Mouse (Mus musculus): ENCODE results near the gene Ptpn7. TPM values are rescaled to one million over a fixed set of nuclear protein-coding genes. Genes with fewer than 3 reads are reported as not detected.
A peak's percentile ranks its signal among the peaks of the same experiment; 100 is the strongest.

Gene Ptpn7
- polyA plus RNA-seq, 1 experiment from 2014 or later: 0.11 TPM

DNA sequence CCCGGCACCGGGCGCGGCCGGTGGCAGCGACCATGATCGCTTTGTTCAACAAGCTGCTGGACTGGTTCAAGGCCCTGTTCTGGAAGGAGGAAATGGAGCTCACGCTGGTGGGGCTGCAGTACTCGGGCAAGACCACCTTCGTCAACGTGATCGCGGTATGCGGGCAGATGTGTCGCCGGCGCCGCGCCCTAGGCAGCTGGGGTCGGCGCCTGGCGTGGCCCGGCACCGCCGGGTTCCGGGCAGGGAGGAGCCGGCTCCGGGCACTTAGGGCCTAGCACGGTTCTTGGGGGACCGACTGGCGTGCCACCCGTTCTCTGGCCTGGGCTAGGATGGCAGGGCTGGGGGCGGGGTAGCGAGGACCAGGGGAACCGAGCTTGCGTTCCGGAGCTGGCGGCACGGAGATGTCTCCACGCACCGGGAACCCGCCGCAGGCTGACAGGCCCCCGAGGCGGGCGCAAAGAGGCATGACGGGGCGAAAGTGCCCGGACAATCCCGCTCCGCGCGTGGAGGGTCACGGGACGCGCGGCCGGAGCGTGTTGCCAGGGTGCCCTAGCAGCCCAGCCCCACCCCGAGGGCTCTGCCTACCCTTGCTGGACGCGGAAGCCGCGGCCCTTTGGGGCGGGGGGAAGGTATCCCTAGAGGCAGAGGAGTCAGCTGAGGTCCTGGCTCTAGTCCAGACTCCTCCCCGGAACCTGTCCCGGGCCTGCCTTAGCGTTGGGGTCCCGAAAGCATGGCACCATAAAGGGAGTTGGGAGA is 14.6 kb downstream of the Ptpn7 start:
- peaks cover 35% of the 10 kb centered on the region for H3K4me1 ChIP-seq (replicated peaks; ENCODE audit: control insufficient read depth, insufficient read depth, low read length)
- peak; percentile 67 for ATAC-seq (ENCODE audit: low FRiP score)
- peak overlapping the region; percentile 98 for H3K27ac ChIP-seq
- H3K9me3 ChIP-seq (ENCODE audit: control insufficient read depth, low read length): no peaks in the 10 kb centered on the region
- H3K4me2 ChIP-seq (replicated peaks): peak overlapping the region; percentile 73
- H3K27me3 ChIP-seq (ENCODE audit: control insufficient read depth, insufficient read depth, low read length): no peaks in the 10 kb centered on the region
- H3K36me3 ChIP-seq (replicated peaks; ENCODE audit: control insufficient read depth, insufficient read depth): peaks cover 14% of the 10 kb centered on the region
- H3K9ac ChIP-seq: peak overlapping the region; percentile 99
- peak; percentile 75 for DNase-seq (ENCODE audit: low spot score)
- H3K4me3 ChIP-seq (replicated peaks; ENCODE audit: low read length): peak overlapping the region; percentile 93
- under 1% methylated on average over 66 of the region's 69 CpGs for WGBS

DNA sequence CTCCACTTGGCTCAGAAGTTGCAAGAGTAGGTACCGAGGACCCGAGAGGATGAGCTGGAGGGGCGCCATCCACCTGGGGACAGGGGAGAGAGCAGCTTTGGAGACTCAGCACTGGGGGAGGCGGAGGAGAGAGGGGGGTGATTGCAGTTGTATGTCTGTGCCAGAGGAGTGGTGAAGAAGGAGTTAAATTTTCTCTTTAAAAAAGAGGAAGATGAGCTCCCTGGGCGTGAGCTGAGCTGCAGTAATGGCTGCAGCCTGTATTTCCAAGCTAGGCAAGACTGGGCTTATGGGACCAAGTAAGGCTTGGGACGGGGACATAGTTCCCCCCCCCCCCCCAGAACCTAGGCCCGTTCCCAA is 15.2 kb downstream of the Ptpn7 start:
- DNase-seq (ENCODE audit: low spot score): no peak
- Histone ChIP-seq H3K9me3 (ENCODE audit: control insufficient read depth, low read length) (no peaks in the 10 kb centered on the region), H3K27ac (peak overlapping the region; percentile 98), H3K4me3 (replicated peaks; ENCODE audit: low read length) (peak overlapping the region; percentile 93), H3K4me2 (replicated peaks) (peak overlapping the region; percentile 73), H3K9ac (peak overlapping the region; percentile 99), H3K36me3 (replicated peaks; ENCODE audit: control insufficient read depth, insufficient read depth) (peaks cover 19% of the 10 kb centered on the region), H3K27me3 (ENCODE audit: control insufficient read depth, insufficient read depth, low read length) (no peaks in the 10 kb centered on the region), H3K4me1 (replicated peaks; ENCODE audit: control insufficient read depth, insufficient read depth, low read length) (peaks cover 35% of the 10 kb centered on the region)
- 3% methylated on average over 7 of the region's 7 CpGs for WGBS
- peak; percentile 24 for ATAC-seq (ENCODE audit: low FRiP score)

DNA sequence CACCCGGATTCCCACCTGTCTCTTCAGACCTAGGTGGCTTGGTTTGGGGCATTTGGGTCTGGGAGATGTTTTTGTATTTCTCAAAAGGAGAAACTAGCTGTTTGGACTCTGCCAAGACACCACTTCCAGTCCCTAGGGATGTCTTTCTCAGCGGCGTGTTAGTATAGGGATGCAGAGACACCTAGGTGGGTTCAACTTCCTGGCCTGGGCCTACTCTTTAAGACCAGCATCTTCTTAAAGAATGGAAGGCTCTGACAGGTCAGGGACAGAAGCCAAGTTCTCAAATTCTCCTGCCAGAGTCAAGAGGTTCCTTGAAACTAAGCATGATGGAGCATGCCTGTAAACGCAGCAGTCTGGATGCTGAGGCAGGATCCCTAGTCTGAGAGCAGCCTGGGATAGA is 16.0 kb downstream of the Ptpn7 start:
- no peak for DNase-seq (ENCODE audit: low spot score)

DNA sequence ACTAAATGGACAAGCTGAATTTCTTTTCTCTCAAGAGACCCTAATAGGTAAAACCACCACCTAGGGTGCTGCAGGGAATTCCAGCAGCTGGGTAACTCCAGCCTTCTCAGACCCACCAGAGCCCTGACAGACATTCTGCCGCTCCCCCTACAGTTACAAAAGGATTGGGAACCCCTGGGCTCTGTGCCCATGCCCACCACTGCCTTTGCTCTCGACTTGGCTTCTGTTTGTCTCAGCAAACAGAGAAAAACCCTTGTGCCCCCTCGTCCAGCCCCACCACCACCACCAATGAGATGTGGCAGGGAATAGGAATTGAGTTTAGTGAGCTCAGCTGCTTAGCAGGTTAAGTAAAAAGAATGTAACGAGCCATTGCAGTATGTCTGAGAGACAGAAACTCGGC is 16.5 kb downstream of the Ptpn7 start:
- Histone ChIP-seq H3K4me3 (replicated peaks; ENCODE audit: low read length) (peak overlapping the region; percentile 93), H3K4me1 (replicated peaks; ENCODE audit: control insufficient read depth, insufficient read depth, low read length) (peaks cover 39% of the 10 kb centered on the region), H3K36me3 (replicated peaks; ENCODE audit: control insufficient read depth, insufficient read depth) (peaks cover 32% of the 10 kb centered on the region), H3K9me3 (ENCODE audit: control insufficient read depth, low read length) (no peaks in the 10 kb centered on the region), H3K4me2 (replicated peaks) (peak overlapping the region; percentile 73), H3K9ac (peak overlapping the region; percentile 99), H3K27me3 (ENCODE audit: control insufficient read depth, insufficient read depth, low read length) (no peaks in the 10 kb centered on the region), H3K27ac (peak overlapping the region; percentile 98)
- DNase-seq (ENCODE audit: low spot score) (no peak), ATAC-seq (ENCODE audit: low FRiP score) (no peak)
- WGBS: 49% methylated on average over 5 of the region's 5 CpGs

More for the DNA sequence above, 16.0 kb downstream of the Ptpn7 start:
- Histone ChIP-seq H3K36me3 (replicated peaks; ENCODE audit: control insufficient read depth, insufficient read depth) (peaks cover 27% of the 10 kb centered on the region), H3K27ac (peak overlapping the region; percentile 98), H3K4me3 (replicated peaks; ENCODE audit: low read length) (peak overlapping the region; percentile 93), H3K4me1 (replicated peaks; ENCODE audit: control insufficient read depth, insufficient read depth, low read length) (peaks cover 35% of the 10 kb centered on the region), H3K9ac (peak overlapping the region; percentile 99), H3K9me3 (ENCODE audit: control insufficient read depth, low read length) (no peaks in the 10 kb centered on the region), H3K27me3 (ENCODE audit: control insufficient read depth, insufficient read depth, low read length) (no peaks in the 10 kb centered on the region), H3K4me2 (replicated peaks) (peak overlapping the region; percentile 73)
- WGBS: 54% methylated on average over 4 of the region's 4 CpGs
- ATAC-seq (ENCODE audit: low FRiP score): no peak

DNA sequence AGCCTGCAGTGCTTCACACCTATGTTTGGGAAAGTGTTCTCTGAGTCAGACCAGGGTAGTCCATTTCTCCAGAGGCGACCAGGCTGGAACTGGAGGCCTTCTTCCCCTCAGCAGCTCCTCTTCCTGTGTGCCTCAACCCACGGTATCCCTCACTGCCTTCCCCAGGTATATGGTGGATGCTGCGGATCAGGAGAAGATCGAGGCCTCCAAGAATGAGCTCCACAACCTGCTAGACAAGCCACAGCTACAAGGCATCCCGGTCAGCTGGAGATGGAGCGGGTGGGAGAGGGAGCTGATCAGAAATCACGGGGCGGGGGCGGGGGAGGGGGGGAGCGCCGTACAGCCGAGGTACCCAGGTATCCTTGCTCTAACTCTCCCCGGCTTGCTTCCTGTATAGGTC is 21.5 kb downstream of the Ptpn7 start:
- Histone ChIP-seq H3K36me3 (replicated peaks; ENCODE audit: control insufficient read depth, insufficient read depth) (peaks cover 58% of the 10 kb centered on the region), H3K9me3 (ENCODE audit: control insufficient read depth, low read length) (no peaks in the 10 kb centered on the region), H3K4me1 (replicated peaks; ENCODE audit: control insufficient read depth, insufficient read depth, low read length) (peaks cover 51% of the 10 kb centered on the region), H3K4me3 (replicated peaks; ENCODE audit: low read length) (no peak overlapping the region), H3K27me3 (ENCODE audit: control insufficient read depth, insufficient read depth, low read length) (no peaks in the 10 kb centered on the region), H3K9ac (peak overlapping the region; percentile 48), H3K27ac (peak overlapping the region; percentile 94), H3K4me2 (replicated peaks) (peak overlapping the region; percentile 39)
- 15% methylated on average over 12 of the region's 13 CpGs for WGBS
- peak; percentile 18; the same call in 1 of the 2 replicates for ATAC-seq (ENCODE audit: low FRiP score)
- no peak for DNase-seq (ENCODE audit: low spot score)

DNA sequence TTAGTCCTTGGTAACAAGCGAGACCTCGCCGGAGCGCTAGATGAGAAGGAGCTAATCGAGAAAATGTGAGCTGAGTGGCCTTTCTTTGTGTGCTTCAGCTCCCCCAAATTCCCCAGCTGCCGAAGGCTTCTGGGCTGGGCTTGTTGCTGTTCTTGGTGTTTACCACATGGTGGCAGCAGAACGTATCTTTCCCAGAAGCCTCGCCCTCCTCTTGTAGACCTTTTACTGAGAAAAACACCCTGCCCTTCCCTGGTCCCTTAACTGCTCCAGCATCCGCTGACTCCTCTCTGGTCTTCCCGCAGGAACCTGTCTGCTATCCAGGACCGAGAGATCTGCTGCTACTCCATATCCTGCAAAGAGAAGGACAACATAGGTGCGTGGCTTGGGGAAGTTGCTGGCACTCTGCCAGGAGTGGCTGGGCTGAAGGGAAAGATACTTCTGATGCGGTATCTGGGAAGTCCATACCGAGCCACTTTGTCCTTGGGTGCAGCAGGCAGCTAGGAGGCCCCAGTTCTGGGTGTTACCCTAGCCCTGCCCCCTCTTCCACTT is 22.0 kb downstream of the Ptpn7 start:
- H3K9me3 ChIP-seq (ENCODE audit: control insufficient read depth, low read length): no peaks in the 10 kb centered on the region
- ATAC-seq (ENCODE audit: low FRiP score) (peak; percentile 54), DNase-seq (ENCODE audit: low spot score) (peak; percentile 91)
- no peaks in the 10 kb centered on the region for H3K27me3 ChIP-seq (ENCODE audit: control insufficient read depth, insufficient read depth, low read length)
- peak overlapping the region; percentile 94 for H3K27ac ChIP-seq
- peak overlapping the region; percentile 39 for H3K4me2 ChIP-seq (replicated peaks)
- 4% methylated on average over 14 of the region's 14 CpGs for WGBS
- H3K9ac ChIP-seq: peak overlapping the region; percentile 48
- H3K36me3 ChIP-seq (replicated peaks; ENCODE audit: control insufficient read depth, insufficient read depth): peaks cover 58% of the 10 kb centered on the region
- peaks cover 47% of the 10 kb centered on the region; the same call in 1 of the 2 replicates for H3K4me1 ChIP-seq (replicated peaks; ENCODE audit: control insufficient read depth, insufficient read depth, low read length)
- H3K4me3 ChIP-seq (replicated peaks; ENCODE audit: low read length): no peak overlapping the region

DNA sequence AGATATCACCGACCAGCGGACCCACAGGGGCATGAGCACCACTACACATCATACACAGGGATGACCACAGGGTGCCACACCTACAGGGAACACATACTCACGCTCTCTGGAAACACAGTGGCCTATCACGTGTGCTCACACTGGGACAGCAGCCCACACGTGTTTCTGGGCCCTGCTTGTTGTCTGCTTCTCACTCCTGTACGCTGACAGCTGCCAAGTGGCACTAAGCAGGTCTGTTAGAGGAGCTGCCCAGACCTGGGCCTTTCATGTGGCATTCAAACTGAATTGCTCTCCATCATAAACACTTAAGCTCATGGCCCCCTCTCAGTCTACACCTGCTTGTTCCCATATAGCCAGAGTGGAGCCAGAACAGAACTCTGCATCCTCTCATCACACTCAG is 23.8 kb downstream of the Ptpn7 start:
- no peak overlapping the region for H3K4me3 ChIP-seq (replicated peaks; ENCODE audit: low read length)
- H3K4me1 ChIP-seq (replicated peaks; ENCODE audit: control insufficient read depth, insufficient read depth, low read length): peaks cover 35% of the 10 kb centered on the region; the same call in 1 of the 2 replicates
- peaks cover 50% of the 10 kb centered on the region for H3K36me3 ChIP-seq (replicated peaks; ENCODE audit: control insufficient read depth, insufficient read depth)
- H3K4me2 ChIP-seq (replicated peaks): no peak overlapping the region
- ATAC-seq (ENCODE audit: low FRiP score): no peak
- no peak for DNase-seq (ENCODE audit: low spot score)
- no peak overlapping the region for H3K9ac ChIP-seq
- peak overlapping the region; percentile 18; the same call in 1 of the 2 replicates for H3K27ac ChIP-seq
- H3K27me3 ChIP-seq (ENCODE audit: control insufficient read depth, insufficient read depth, low read length): no peaks in the 10 kb centered on the region
- no peaks in the 10 kb centered on the region for H3K9me3 ChIP-seq (ENCODE audit: control insufficient read depth, low read length)
- WGBS: 85% methylated on average over 6 of the region's 6 CpGs

DNA sequence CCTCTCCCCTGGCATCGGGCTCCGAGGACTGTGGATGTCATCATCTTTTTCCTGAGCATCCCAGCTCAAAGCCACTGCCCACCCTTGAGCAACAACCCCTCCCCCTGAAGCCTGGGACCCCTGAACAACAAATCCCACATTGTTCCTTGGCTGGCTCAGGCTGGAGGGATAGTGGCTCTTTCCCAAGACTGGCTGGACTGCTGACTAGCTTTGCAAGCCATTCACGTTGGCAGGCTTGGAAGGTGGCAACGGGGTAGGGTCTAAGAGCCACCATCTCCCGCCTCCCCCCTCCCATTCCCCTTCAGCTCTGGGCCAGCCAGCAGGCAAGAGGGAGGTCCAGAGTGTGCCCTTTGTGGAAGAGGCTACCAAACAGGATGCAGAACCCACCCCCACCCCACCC is 26.1 kb downstream of the Ptpn7 start:
- peak; percentile 59 for DNase-seq (ENCODE audit: low spot score)
- WGBS: 31% methylated on average over 5 of the region's 5 CpGs
- Histone ChIP-seq H3K36me3 (replicated peaks; ENCODE audit: control insufficient read depth, insufficient read depth) (peaks cover 29% of the 10 kb centered on the region), H3K27ac (peak overlapping the region; percentile 89), H3K4me2 (replicated peaks) (no peak overlapping the region; the same call in 1 of the 2 replicates), H3K4me1 (replicated peaks; ENCODE audit: control insufficient read depth, insufficient read depth, low read length) (peaks cover 34% of the 10 kb centered on the region; the same call in 1 of the 2 replicates), H3K4me3 (replicated peaks; ENCODE audit: low read length) (no peak overlapping the region), H3K9me3 (ENCODE audit: control insufficient read depth, low read length) (no peaks in the 10 kb centered on the region), H3K9ac (no peak overlapping the region), H3K27me3 (ENCODE audit: control insufficient read depth, insufficient read depth, low read length) (no peaks in the 10 kb centered on the region)
- peak; percentile 76 for ATAC-seq (ENCODE audit: low FRiP score)

DNA sequence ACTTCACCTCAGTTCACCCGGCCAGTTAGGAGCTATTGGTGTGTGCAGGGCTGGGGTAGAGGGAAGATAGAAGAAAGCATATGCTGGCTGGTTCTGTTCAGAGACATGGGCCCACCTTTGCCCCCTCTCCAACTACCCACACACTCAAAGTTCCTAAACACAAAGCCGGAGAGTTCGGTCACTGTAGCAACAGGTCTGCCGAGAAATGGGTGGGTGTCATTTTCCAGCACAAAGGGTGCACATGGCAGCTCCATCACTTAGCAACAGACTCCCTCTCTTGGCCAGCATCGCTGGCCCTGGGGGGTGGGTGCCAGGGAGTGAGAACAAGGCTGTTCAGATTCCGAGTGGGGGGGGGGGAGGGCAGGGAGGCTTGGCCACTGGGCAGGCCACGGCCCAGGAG is 26.6 kb downstream of the Ptpn7 start:
- Histone ChIP-seq H3K9ac (no peak overlapping the region), H3K36me3 (replicated peaks; ENCODE audit: control insufficient read depth, insufficient read depth) (peaks cover 26% of the 10 kb centered on the region), H3K9me3 (ENCODE audit: control insufficient read depth, low read length) (no peaks in the 10 kb centered on the region), H3K4me3 (replicated peaks; ENCODE audit: low read length) (no peak overlapping the region), H3K27me3 (ENCODE audit: control insufficient read depth, insufficient read depth, low read length) (no peaks in the 10 kb centered on the region), H3K4me2 (replicated peaks) (no peak overlapping the region; the same call in 1 of the 2 replicates), H3K4me1 (replicated peaks; ENCODE audit: control insufficient read depth, insufficient read depth, low read length) (peaks cover 30% of the 10 kb centered on the region; the same call in 1 of the 2 replicates), H3K27ac (peak overlapping the region; percentile 89)
- DNase-seq (ENCODE audit: low spot score) (no peak), ATAC-seq (ENCODE audit: low FRiP score) (peak; percentile 66)
- 26% methylated on average over 7 of the region's 7 CpGs for WGBS

All from hindbrain, embryonic 14.5 days (tissue).